Mouse (Mus musculus) lung, postnatal 0 days (tissue): ENCODE measurements around the gene Rnf168.

ENCODE experiments used
- CTCF ChIP-seq: IDR thresholded peaks from 2 replicates; pipeline ENCODE4 v1.5.1; 2016; ENCODE audit warnings: antibody characterized with exemption, mild to moderate bottlenecking
- EP300 ChIP-seq: IDR thresholded peaks from 2 replicates; pipeline ENCODE4 v1.6.1; 2016; ENCODE audit warnings: antibody characterized with exemption, mild to moderate bottlenecking, control low read depth

- TF ChIP-seq CTCF (no peak), EP300 (no peak)
These were observed 39.3 kb downstream of the Rnf168 start for GRCm38 (mm10) chr16:32316601-32317000.
